Mouse (Mus musculus) adrenal gland, postnatal 10 days (tissue): ENCODE data around the gene Ddx39. TPM values are rescaled to one million over a fixed set of nuclear protein-coding genes. Genes with fewer than 3 reads are reported as not detected.

Source experiments
- DNase-seq: peaks from one replicate; pipeline ENCODE4 v3.0.0; 2021; ENCODE audit warnings: mixed read lengths
- microRNA-seq: library from miRNA; unstranded; fragments of <30 nt; microRNA quantifications from one replicate; pipeline ENCODE4 v1.2.0, GENCODE M21; 2021
- total RNA-seq, 2 experiments: library from RNA; stranded (reverse); gene quantifications; 2 replicates each; pipeline ENCODE4 v1.2.3; 2021

The Ddx39 gene
- total RNA-seq, 2 experiments from 2014 or later: 29.4 to 33.7 TPM

DNA sequence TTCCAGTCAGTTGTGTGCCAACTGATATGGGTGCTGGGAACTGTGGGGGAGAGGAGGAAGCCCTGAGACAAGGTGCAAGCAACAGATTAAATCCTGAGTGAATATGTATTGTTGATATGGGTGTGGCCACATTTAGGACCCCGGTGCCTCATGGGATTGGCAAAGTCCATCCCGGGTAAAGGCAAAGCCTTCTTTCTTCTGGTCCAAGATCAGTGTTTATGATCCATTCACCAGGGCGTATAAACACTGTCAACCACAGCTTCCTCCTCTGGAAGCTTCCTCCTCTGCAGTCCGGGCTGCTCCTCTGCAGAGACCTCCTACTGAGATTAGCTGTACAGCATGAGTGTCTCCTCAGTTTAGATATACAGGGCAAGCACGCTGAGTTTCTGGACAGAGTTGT is 53.5 kb downstream of the Ddx39 start:
- DNase-seq: no peak

DNA sequence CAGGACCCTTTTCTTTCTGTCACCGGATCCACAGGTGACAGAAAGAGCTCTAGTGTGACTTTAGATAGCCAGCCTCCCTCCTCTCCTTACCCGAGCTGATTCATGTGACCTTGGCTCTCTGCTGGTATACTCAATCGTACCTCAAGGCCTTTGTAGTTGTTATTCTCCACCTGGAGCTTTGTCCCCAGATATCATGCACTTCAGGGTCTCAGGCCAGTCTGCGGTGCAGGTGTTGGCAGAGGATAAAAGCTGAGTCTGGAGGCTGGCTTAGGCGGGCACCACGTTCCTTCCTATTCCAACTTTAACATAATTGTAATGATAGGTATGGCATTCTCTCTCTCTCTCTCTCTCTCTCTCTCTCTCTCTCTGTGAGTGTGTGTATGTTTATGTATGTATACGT is 54.7 kb downstream of the Ddx39 start:
- no peak for DNase-seq

DNA sequence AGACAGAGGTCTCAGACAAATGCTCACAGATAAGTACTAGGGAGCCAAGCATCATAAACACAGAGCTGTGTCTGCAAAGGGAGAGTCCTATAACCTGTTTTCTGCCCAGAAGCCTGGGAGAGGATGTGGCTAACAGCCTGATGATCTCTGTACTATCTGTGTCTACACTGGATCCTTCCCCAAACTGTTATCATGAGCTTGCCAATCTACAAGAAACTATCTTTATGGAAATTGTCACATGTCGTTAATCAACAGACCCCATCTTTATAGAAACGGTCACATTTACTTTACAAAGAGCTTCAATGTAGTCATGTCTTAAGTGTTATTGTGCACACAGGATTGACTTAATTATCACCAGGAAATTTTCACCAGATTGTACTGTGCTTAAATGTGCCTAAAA is 55.7 kb downstream of the Ddx39 start:
- no peak for DNase-seq

DNA sequence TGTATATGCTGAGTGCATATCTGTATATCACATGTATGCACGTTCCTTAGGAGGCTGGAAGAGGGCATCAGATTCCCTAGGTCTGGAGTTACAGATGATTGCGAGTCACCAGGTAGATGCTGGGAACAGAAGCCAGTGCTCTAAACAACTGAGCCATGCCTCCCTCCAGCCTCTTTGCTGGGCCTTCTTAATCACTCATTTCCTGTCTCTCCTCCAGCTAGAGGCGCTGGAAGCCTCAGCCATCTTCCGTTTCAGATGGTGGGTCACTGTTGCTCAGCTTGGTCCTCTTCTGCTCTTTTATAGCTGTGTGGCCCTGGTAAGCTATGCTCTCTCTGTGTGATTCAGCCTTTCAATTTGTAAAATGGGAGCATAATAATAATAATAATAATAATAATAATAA is 56.8 kb downstream of the Ddx39 start:
- DNase-seq: no peak

DNA sequence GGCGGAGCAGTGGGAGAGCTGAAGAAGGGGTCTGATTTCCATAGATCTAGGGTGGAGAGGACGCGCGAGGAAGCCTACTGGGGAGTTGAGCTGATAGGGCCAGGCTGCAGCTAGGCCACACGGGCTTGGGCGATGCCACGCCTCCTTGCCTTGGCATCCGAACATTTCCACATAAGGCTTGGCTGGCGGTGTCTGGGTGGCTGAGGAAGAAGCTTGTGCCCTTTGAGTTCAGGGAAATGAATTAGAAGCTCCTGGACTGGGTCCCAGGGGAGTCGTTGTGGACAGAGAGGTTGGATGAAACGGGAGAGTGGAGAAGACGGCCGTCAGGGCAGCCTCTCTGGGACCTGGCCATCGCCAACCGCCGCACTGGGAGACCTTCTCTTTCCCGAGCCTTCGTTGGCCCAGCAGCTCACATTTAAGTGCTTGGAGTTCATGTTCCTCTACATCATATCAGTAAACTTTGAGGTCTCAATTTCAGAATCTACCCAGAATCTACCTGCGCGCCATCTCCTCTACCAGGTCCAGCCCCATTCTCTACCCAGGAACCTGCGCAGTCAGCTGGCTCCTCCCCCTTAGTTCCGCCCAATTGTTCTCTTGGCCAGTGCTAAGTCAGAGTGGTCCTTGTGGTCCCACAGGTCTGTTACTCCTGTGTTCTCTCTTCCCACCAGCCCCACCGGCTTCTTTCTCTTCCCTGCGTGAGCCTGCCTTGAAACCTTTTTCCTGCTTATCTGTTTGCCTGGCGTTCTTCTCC is 57.9 kb downstream of the Ddx39 start:
- peak; percentile 71 for DNase-seq

DNA sequence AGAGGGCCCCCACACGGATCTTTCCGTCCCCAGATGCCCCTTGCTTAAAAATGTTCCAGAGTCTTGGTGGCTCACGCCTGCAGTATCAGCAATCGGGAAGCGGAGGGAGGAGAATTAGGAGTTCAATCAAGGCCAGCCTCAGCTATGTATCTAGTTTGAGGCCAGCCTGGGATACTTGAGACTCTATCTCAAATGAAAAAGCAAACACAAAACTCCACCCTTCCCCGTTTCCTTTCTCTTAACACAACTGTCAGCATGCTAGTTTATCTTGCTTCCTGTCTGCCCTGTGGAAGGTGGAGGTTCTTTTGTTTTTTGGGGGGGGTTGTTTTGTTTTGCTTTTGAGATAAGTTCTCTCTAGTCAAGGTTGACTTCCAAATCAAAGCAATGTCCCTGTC is 58.5 kb downstream of the Ddx39 start:
- DNase-seq: no peak

DNA sequence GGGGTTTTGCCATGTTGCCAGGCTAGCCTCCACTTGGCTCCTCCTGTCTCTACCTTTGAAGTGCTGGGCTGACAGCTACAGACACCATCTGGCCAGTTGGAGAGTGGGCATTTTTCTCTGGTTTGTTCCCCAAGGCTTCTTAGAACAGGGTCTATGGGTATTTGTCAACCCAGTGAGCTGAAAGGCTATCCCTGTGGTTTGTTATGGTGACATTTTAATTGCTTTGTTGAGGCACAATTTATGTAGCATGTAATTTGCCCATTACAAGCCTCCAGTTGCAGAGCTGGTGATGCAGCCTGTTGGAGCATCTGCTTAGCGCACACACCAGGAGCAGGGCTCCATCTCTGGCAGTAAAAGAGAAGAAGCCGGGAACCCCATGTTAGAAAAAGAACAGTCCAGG is 59.2 kb downstream of the Ddx39 start:
- DNase-seq: no peak

Small RNA genes within 50 kb of the gene (microRNA-seq; reads per million reads assigned to microRNA genes)
- gene Mir1668: not detected

Other genes starting within 250 kb of the Ddx39 start
- gene Olfr370, start 179.4 kb upstream of the Ddx39 start, total RNA-seq: not detected
- gene Ndufb7, start 148.5 kb upstream of the Ddx39 start, total RNA-seq: 100 to 1,000 TPM; 340 to 396 TPM
- gene Tecr, start 107.2 kb upstream of the Ddx39 start, total RNA-seq: 100 to 1,000 TPM; 305 to 336 TPM
- gene Dnajb1, start 107.0 kb upstream of the Ddx39 start, total RNA-seq: 10 to 100 TPM; 24.7 to 28.8 TPM
- gene Gipc1, start 62.5 kb upstream of the Ddx39 start, total RNA-seq: 10 to 100 TPM; 51.4 to 52.5 TPM
- gene Ptger1, start 48.5 kb upstream of the Ddx39 start, total RNA-seq: 1 to 10 TPM in 1 of 2 experiments, under 1 TPM in 1; 0.75 to 1.4 TPM
- 100 to 1,000 TPM; 130 to 163 TPM for gene Pkn1, start 16.0 kb upstream of the Ddx39 start, total RNA-seq
- gene Adgre5, start 26.1 kb downstream of the Ddx39 start, total RNA-seq: 10 to 100 TPM; 53.8 to 63.0 TPM
- gene Adgrl1, start 184.9 kb downstream of the Ddx39 start, total RNA-seq: 10 to 100 TPM; 48.7 to 60.4 TPM
- under 1 TPM; 0.51 to 0.88 TPM for gene Gm10644, start 240.0 kb downstream of the Ddx39 start, total RNA-seq
- gene Asf1b, start 240.3 kb downstream of the Ddx39 start, total RNA-seq: 10 to 100 TPM in 1 of 2 experiments, 1 to 10 TPM in 1; 9.2 to 12.1 TPM